Mouse (Mus musculus) left cerebral cortex, postnatal 10 days (tissue): ENCODE results near the gene Hmgcr. TPM values are rescaled to one million over a fixed set of nuclear protein-coding genes. Genes with fewer than 3 reads are reported as not detected.

Experiments used
- DNase-seq, 2 experiments: peaks; one replicate each; pipeline ENCODE4 v3.0.0; 2021 to 2022; ENCODE audit warnings: low spot score in 2 of 2, mixed read lengths in 1 of 2; ENCODE audit errors: extremely low spot score in 1 of 2
- intact Hi-C: fragments of 180-260 bp; cut with DNase I; formaldehyde crosslinking; loops from one replicate; pipeline ENCODE4 v1.15.1; 2025
- total RNA-seq, 2 experiments: library from RNA; stranded (reverse); gene quantifications; 2 replicates each; pipeline ENCODE4 v1.2.3; 2021

The Hmgcr gene
- 100 to 1,000 TPM; 314 to 328 TPM for total RNA-seq

- peak; percentile 99 for DNase-seq
- intact Hi-C loops, result no loop called here
These were observed at the start of gene Hmgcr for GRCm38 (mm10) chr13:96670406-96671077. Gene Hmgcr (minus strand): TSS chr13:96670936.

- intact Hi-C loops, result no loop called here
These were observed 49.3 kb upstream of the Hmgcr start for GRCm38 (mm10) chr13:96720003-96720402.

GRCm38 (mm10) chr13:96717821-96718220 is 47.1 kb upstream of the Hmgcr start:
- DNase-seq, result no peak
- intact Hi-C loops, result no loop called here

More at GRCm38 (mm10) chr13:96720003-96720402, 49.3 kb upstream of the Hmgcr start:
- DNase-seq, result no peak

GRCm38 (mm10) chr13:96716311-96716710 is 45.6 kb upstream of the Hmgcr start:
- intact Hi-C loops, result no loop called here
- DNase-seq, result no peak

GRCm38 (mm10) chr13:96709269-96710233 is 38.8 kb upstream of the Hmgcr start:
- no peak for DNase-seq
- intact Hi-C loops, result no loop called here

GRCm38 (mm10) chr13:96702567-96703278 is 32.0 kb upstream of the Hmgcr start:
- no peak for DNase-seq
- intact Hi-C loops, result no loop called here

GRCm38 (mm10) chr13:96697805-96698586 is 27.3 kb upstream of the Hmgcr start:
- intact Hi-C loops, result no loop called here
- DNase-seq, result no peak

GRCm38 (mm10) chr13:96695428-96695827 is 24.7 kb upstream of the Hmgcr start:
- DNase-seq, result no peak
- intact Hi-C loops, result no loop called here

- no peak for DNase-seq
- intact Hi-C loops, result no loop called here
These were observed 19.2 kb upstream of the Hmgcr start for GRCm38 (mm10) chr13:96689901-96690300.

- intact Hi-C loops, result no loop called here
- no peak for DNase-seq
These were observed 16.5 kb upstream of the Hmgcr start for GRCm38 (mm10) chr13:96687261-96687660.

- intact Hi-C loops, result no loop called here
- no peak for DNase-seq
These were observed 14.0 kb upstream of the Hmgcr start for GRCm38 (mm10) chr13:96684779-96685178.

GRCm38 (mm10) chr13:96681088-96681620 is 10.4 kb upstream of the Hmgcr start:
- intact Hi-C loops, result no loop called here
- DNase-seq, result no peak

GRCm38 (mm10) chr13:96680163-96681087 is 9.7 kb upstream of the Hmgcr start:
- intact Hi-C loops, result no loop called here
- peak in 1 of 2 experiments; percentile 53 for DNase-seq

- intact Hi-C loops, result no loop called here
These were observed 7.9 kb upstream of the Hmgcr start for GRCm38 (mm10) chr13:96678616-96679015.

GRCm38 (mm10) chr13:96677071-96677470 is 6.3 kb upstream of the Hmgcr start:
- intact Hi-C loops, result no loop called here
- DNase-seq, result no peak

More at GRCm38 (mm10) chr13:96678616-96679015, 7.9 kb upstream of the Hmgcr start:
- no peak for DNase-seq

- intact Hi-C loops, result no loop called here
- DNase-seq, result no peak
These were observed 5.0 kb upstream of the Hmgcr start for GRCm38 (mm10) chr13:96675756-96676155.

- intact Hi-C loops, result no loop called here
- no peak for DNase-seq
These were observed 3.1 kb upstream of the Hmgcr start for GRCm38 (mm10) chr13:96673817-96674216.
